Mouse (Mus musculus): ENCODE results near the gene Pdcd6ip.

DNA sequence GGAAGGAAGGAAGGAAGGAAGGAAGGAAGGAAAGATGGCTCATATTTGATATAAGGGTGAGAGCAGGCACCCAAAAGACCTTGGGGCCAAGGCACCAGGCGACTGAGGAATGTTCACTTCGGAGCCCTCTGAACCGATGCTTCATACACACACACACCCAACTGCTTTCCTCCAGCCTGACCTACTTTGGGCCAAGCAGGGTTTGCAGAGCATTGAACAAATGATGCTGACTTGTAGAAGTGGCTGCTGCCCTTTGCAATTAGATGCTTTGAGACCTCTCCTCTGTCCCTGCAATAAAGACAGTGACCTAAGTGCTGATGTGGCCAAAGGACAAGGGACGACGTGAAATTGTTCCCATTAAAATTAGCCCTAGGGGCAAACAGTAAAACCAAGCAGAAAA lies 63.4 kb downstream of the Pdcd6ip start:
- TF ChIP-seq CTCF (IDR thresholded peaks at IDR 0.05; ENCODE audit: low read depth) (no peak), EP300 (IDR thresholded peaks at IDR 0.05; ENCODE audit: low read depth) (no peak)

Data from heart, postnatal 0 days (tissue).